Comparison of ENCODE assay signal across 8 mouse cellular contexts in the genomic region with DNA sequence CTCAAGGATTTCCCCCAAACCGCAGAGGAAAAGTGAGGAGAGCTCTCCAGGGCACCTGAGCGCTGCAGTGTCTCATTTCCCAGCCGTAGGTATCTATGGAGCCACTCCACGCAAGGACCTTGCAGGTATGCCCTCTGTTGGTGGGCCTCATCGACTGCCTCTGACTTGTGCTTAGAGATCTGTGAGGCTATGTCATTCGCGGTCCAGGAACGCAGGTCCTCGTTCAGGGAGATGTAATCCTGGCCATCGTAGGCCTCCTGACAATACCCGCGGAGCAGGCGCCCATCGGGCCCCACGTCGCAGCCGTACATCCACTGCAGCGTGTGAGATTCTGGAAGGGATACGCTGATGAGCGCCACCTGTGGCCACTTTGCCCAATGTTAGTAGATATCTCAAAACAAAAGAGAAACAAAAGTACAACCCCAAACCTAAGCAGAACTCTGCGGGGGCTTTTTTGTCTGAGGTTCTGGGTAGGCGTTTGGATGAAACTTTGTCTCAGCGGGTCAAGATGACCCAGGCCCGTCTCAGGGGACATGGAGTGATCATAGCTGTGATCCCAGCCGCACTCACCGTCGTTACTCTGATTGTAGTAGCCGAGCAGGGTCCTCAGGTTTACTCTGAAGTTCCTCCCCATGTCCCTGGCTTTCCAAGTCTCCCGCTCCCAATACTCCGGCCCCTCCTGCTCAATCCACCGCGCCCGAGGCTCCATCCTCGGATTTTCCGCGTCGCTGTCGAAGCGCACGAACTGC. TPM values are rescaled to one million over a fixed set of nuclear protein-coding genes. Genes with fewer than 3 reads are reported as not detected.
DNase-seq lines count a peak whose midpoint lies in the region; ATAC-seq lines count a peak whose summit lies in the region.
"Not testable (repeated sequence)": the region's sequence is repeated elsewhere in the genome, so short reads cannot be mapped to it uniquely, and the experiment has no call there.

No protein-coding gene starts in this region.

- peak overlapping the region; percentile 66 for H3K9ac ChIP-seq in embryonic facial prominence, embryonic 12.5 days
- 0 out of 2 replicates have a peak overlapping the region, but pooled peaks have one; percentile 39 for H3K9ac ChIP-seq in heart, embryonic 11.5 days (ENCODE audit: low read depth, low read length)
- H3K9ac ChIP-seq in limb, embryonic 13.5 days = peak overlapping the region; percentile 64

- ATAC-seq in embryonic facial prominence, embryonic 12.5 days (ENCODE audit: insufficient number of reproducible peaks, insufficient read depth, low FRiP score, low TSS enrichment) = 0 out of 2 replicates have a peak, but pooled peaks have one; percentile 53
- peak; percentile 35; the same call in 1 of the 2 replicates for ATAC-seq in heart, embryonic 11.5 days (replicated peaks; ENCODE audit: insufficient number of reproducible peaks, low FRiP score, low TSS enrichment)
- ATAC-seq in limb, embryonic 13.5 days (ENCODE audit: low FRiP score, low read depth) = peak; percentile 51; the same call in 1 of the 2 replicates
- ATAC-seq in megakaryocyte-erythroid progenitor cell, adult 5-6 weeks (replicated peaks; ENCODE audit: low FRiP score, low TSS enrichment, poor library complexity, severe bottlenecking) = peak; percentile 77

- not testable (repeated sequence) for H3K9me3 ChIP-seq in embryonic facial prominence, embryonic 12.5 days; heart, embryonic 11.5 days (replicated peaks; ENCODE audit: control insufficient read depth, low read length); limb, embryonic 13.5 days

- H3K4me2 ChIP-seq in embryonic facial prominence, embryonic 12.5 days (replicated peaks) = peak overlapping the region; percentile 93
- peak overlapping the region; percentile 84 for H3K4me2 ChIP-seq in heart, embryonic 11.5 days
- peak overlapping the region; percentile 90 for H3K4me2 ChIP-seq in limb, embryonic 13.5 days (replicated peaks)

- not testable (repeated sequence) for H3K27me3 ChIP-seq in embryonic facial prominence, embryonic 12.5 days; heart, embryonic 11.5 days (ENCODE audit: control insufficient read depth, insufficient read depth, low read length)
- peaks cover 10% of the 10 kb centered on the region; the same call in 1 of the 2 replicates for H3K27me3 ChIP-seq in limb, embryonic 13.5 days

- not testable (repeated sequence) for H3K4me1 ChIP-seq in embryonic facial prominence, embryonic 12.5 days; heart, embryonic 11.5 days (ENCODE audit: control insufficient read depth, insufficient read depth, low read length); limb, embryonic 13.5 days

- 2% methylated on average over 40 of the region's 40 CpGs for WGBS in embryonic facial prominence, embryonic 12.5 days
- WGBS in heart, embryonic 11.5 days (ENCODE audit: insufficient replicate concordance) = 3% methylated on average over 40 of the region's 40 CpGs
- WGBS in limb, embryonic 13.5 days = under 1% methylated on average over 40 of the region's 40 CpGs

- peak overlapping the region; percentile 49 for H3K4me3 ChIP-seq in embryonic facial prominence, embryonic 12.5 days
- H3K4me3 ChIP-seq in heart, embryonic 11.5 days (ENCODE audit: low read depth, low read length) = peak overlapping the region; percentile 49
- H3K4me3 ChIP-seq in limb, embryonic 13.5 days = peak overlapping the region; percentile 53

- not testable (repeated sequence) for H3K36me3 ChIP-seq in embryonic facial prominence, embryonic 12.5 days; heart, embryonic 11.5 days (ENCODE audit: control insufficient read depth, insufficient read depth, low read length); limb, embryonic 13.5 days

- not testable (repeated sequence) for H3K27ac ChIP-seq in embryonic facial prominence, embryonic 12.5 days; heart, embryonic 11.5 days (ENCODE audit: low read depth, low read length); limb, embryonic 13.5 days

- peak; percentile 49 for DNase-seq in adrenal gland, postnatal 14 days
- DNase-seq in kidney, adult 18-20 months = peak; percentile 85
- DNase-seq in right cerebral cortex, postnatal 25 days = peak; percentile 58
- peak; percentile 58 to 62 for DNase-seq in urinary bladder, postnatal 36 days (ENCODE audit: low spot score in 2 of 2)

RNA-seq across cellular contexts. Expression of a gene that starts 0.9 kb away (rescaled TPM):
- 44.2 and 52.7 TPM in 2 replicates for total RNA-seq in adrenal gland, postnatal 14 days (2021)
- polyA plus RNA-seq in embryonic facial prominence, embryonic 12.5 days (2016; fragmentation: Nextera tagmentation; extraction: Ambion mirVana) = 10.2 and 12.1 TPM in 2 replicates
- polyA plus RNA-seq in heart, embryonic 11.5 days (2014; fragmentation: Nextera tagmentation; extraction: Ambion mirVana) = 2.0 and 3.1 TPM in 2 replicates
- 7.3 TPM in 2 replicates for polyA plus RNA-seq in limb, embryonic 13.5 days (2015; fragmentation: Nextera tagmentation; extraction: Ambion mirVana)
- 55.6 and 98.1 TPM in 2 replicates for total RNA-seq in megakaryocyte-erythroid progenitor cell, adult 5-6 weeks (2014; fragmentation: Nextera tagmentation)
- 84.5 and 111 TPM in 2 replicates for total RNA-seq in megakaryocyte-erythroid progenitor cell, adult 5-6 weeks (2017)

RNA-seq across cellular contexts. Expression of a gene that starts 10.8 kb away (rescaled TPM):
- 23.3 and 27.6 TPM in 2 replicates for total RNA-seq in adrenal gland, postnatal 14 days (2021)
- polyA plus RNA-seq in embryonic facial prominence, embryonic 12.5 days (2016; fragmentation: Nextera tagmentation; extraction: Ambion mirVana) = 16.3 and 17.2 TPM in 2 replicates
- polyA plus RNA-seq in heart, embryonic 11.5 days (2014; fragmentation: Nextera tagmentation; extraction: Ambion mirVana) = 6.7 and 7.3 TPM in 2 replicates
- polyA plus RNA-seq in limb, embryonic 13.5 days (2015; fragmentation: Nextera tagmentation; extraction: Ambion mirVana) = 18.8 and 21.1 TPM in 2 replicates
- total RNA-seq in megakaryocyte-erythroid progenitor cell, adult 5-6 weeks (2014; fragmentation: Nextera tagmentation) = 17.1 and 25.6 TPM in 2 replicates
- 30.1 and 31.5 TPM in 2 replicates for total RNA-seq in megakaryocyte-erythroid progenitor cell, adult 5-6 weeks (2017)

RNA-seq across cellular contexts. Expression of a gene that starts 11.0 kb away (rescaled TPM):
- total RNA-seq in adrenal gland, postnatal 14 days (2021) = not detected in 2 replicates
- not detected in 2 replicates for polyA plus RNA-seq in embryonic facial prominence, embryonic 12.5 days (2016; fragmentation: Nextera tagmentation; extraction: Ambion mirVana)
- not detected in 2 replicates for polyA plus RNA-seq in heart, embryonic 11.5 days (2014; fragmentation: Nextera tagmentation; extraction: Ambion mirVana)
- polyA plus RNA-seq in limb, embryonic 13.5 days (2015; fragmentation: Nextera tagmentation; extraction: Ambion mirVana) = not detected in 2 replicates
- 0.52 TPM in 1 of 2 replicates, not detected in the other for total RNA-seq in megakaryocyte-erythroid progenitor cell, adult 5-6 weeks (2014; fragmentation: Nextera tagmentation)
- not detected in 2 replicates for total RNA-seq in megakaryocyte-erythroid progenitor cell, adult 5-6 weeks (2017)

RNA-seq across cellular contexts. Expression of a gene that starts 11.4 kb away (rescaled TPM):
- 4.6 and 8.2 TPM in 2 replicates for total RNA-seq in adrenal gland, postnatal 14 days (2021)
- 3.7 and 5.5 TPM in 2 replicates for polyA plus RNA-seq in embryonic facial prominence, embryonic 12.5 days (2016; fragmentation: Nextera tagmentation; extraction: Ambion mirVana)
- polyA plus RNA-seq in heart, embryonic 11.5 days (2014; fragmentation: Nextera tagmentation; extraction: Ambion mirVana) = 2.9 and 3.1 TPM in 2 replicates
- polyA plus RNA-seq in limb, embryonic 13.5 days (2015; fragmentation: Nextera tagmentation; extraction: Ambion mirVana) = 3.4 and 4.1 TPM in 2 replicates
- total RNA-seq in megakaryocyte-erythroid progenitor cell, adult 5-6 weeks (2014; fragmentation: Nextera tagmentation) = 6.8 and 10.1 TPM in 2 replicates
- 25.5 and 35.1 TPM in 2 replicates for total RNA-seq in megakaryocyte-erythroid progenitor cell, adult 5-6 weeks (2017)

RNA-seq across cellular contexts. Expression of a gene that starts 26.4 kb away (rescaled TPM):
- 2.2 and 3.0 TPM in 2 replicates for total RNA-seq in adrenal gland, postnatal 14 days (2021)
- polyA plus RNA-seq in embryonic facial prominence, embryonic 12.5 days (2016; fragmentation: Nextera tagmentation; extraction: Ambion mirVana) = not detected in 2 replicates
- polyA plus RNA-seq in heart, embryonic 11.5 days (2014; fragmentation: Nextera tagmentation; extraction: Ambion mirVana) = not detected in 2 replicates
- not detected in 2 replicates for polyA plus RNA-seq in limb, embryonic 13.5 days (2015; fragmentation: Nextera tagmentation; extraction: Ambion mirVana)
- not detected in 2 replicates for total RNA-seq in megakaryocyte-erythroid progenitor cell, adult 5-6 weeks (2014; fragmentation: Nextera tagmentation)
- not detected in 2 replicates for total RNA-seq in megakaryocyte-erythroid progenitor cell, adult 5-6 weeks (2017)
